Comparison of ENCODE assay signal across 9 mouse cellular contexts in the genomic region with DNA sequence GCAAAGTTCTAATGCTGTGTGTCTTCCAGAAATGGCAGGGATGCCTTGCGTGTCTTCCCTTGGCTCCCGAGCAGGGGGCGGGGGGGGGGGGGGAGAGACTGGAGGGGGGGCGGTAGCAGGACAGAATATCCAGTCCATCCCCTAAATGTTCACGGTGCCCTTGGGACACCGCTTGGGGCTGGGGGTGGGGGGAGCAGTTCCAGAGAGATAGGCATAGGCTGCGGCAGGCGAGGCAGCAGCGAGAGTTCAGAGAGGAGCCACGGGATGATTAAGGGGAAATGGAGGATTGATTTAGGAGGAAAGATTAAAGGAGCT. TPM values are rescaled to one million over a fixed set of nuclear protein-coding genes. Genes with fewer than 3 reads are reported as not detected.
A peak's percentile ranks its signal among the peaks of the same experiment; 100 is the strongest.
DNase-seq lines count a peak whose midpoint lies in the region; ATAC-seq and TF ChIP-seq lines count a peak whose summit lies in the region.
"Had no signal": no experiment of that assay in that cellular context is flagged by ENCODE, and none has a peak within 500 bp of the region (broad histone marks: within the 10 kb centered on the region; RNA-seq: fewer than 3 reads in every experiment).

No protein-coding gene starts in this region.

- peak overlapping the region; percentile 57 for H3K4me2 ChIP-seq in heart, postnatal 0 days (ENCODE audit: low read depth, low read length)
- peak overlapping the region; percentile 58; the same call in 1 of the 2 replicates for H3K4me2 ChIP-seq in hindbrain, embryonic 16.5 days (ENCODE audit: low read length)
- H3K4me2 ChIP-seq in midbrain, embryonic 15.5 days, result peak overlapping the region; percentile 52

- no peak for TF ChIP-seq CTCF in heart, postnatal 0 days (IDR thresholded peaks at IDR 0.05; ENCODE audit: low read depth)

- H3K9me3 ChIP-seq in heart, postnatal 0 days (replicated peaks; ENCODE audit: control insufficient read depth, low read length), result no peaks in the 10 kb centered on the region
- no peaks in the 10 kb centered on the region for H3K9me3 ChIP-seq in embryonic facial prominence, embryonic 10.5 days
- no peaks in the 10 kb centered on the region for H3K9me3 ChIP-seq in hindbrain, embryonic 16.5 days (ENCODE audit: control insufficient read depth, low read length)
- H3K9me3 ChIP-seq in midbrain, embryonic 15.5 days, result no peaks in the 10 kb centered on the region

- H3K27me3 ChIP-seq in heart, postnatal 0 days (ENCODE audit: control insufficient read depth, insufficient read depth, low read length), result peaks cover 42% of the 10 kb centered on the region
- H3K27me3 ChIP-seq in embryonic facial prominence, embryonic 10.5 days (replicated peaks; ENCODE audit: low read depth, poor library complexity, severe bottlenecking), result peaks cover 96% of the 10 kb centered on the region
- H3K27me3 ChIP-seq in hindbrain, embryonic 16.5 days (replicated peaks; ENCODE audit: control insufficient read depth, insufficient read depth, low read length), result peaks cover 8% of the 10 kb centered on the region
- H3K27me3 ChIP-seq in midbrain, embryonic 15.5 days (replicated peaks), result no peaks in the 10 kb centered on the region

- ATAC-seq in heart, postnatal 0 days (ENCODE audit: insufficient read depth, low read depth), result no peak
- ATAC-seq in hindbrain, embryonic 16.5 days, result no peak
- ATAC-seq in midbrain, embryonic 15.5 days (replicated peaks), result peak; percentile 5; the same call in 1 of the 2 replicates

- no peak overlapping the region for H3K27ac ChIP-seq in heart, postnatal 0 days (ENCODE audit: low read depth)
- H3K27ac ChIP-seq in embryonic facial prominence, embryonic 10.5 days (replicated peaks), result peak overlapping the region; percentile 86
- no peak overlapping the region for H3K27ac ChIP-seq in hindbrain, embryonic 16.5 days (ENCODE audit: low read depth, low read length)
- peak overlapping the region; percentile 76 for H3K27ac ChIP-seq in midbrain, embryonic 15.5 days

- TF ChIP-seq EP300 in heart, postnatal 0 days (IDR thresholded peaks at IDR 0.05; ENCODE audit: low read depth), result no peak

- WGBS in heart, postnatal 0 days, result 3% methylated on average over 9 of the region's 10 CpGs
- 2% methylated on average over 10 of the region's 10 CpGs for WGBS in embryonic facial prominence, embryonic 10.5 days
- WGBS in hindbrain, embryonic 16.5 days, result 3% methylated on average over 8 of the region's 10 CpGs
- WGBS in midbrain, embryonic 15.5 days, result 4% methylated on average over 8 of the region's 10 CpGs

- no peak overlapping the region for H3K4me3 ChIP-seq in heart, postnatal 0 days (ENCODE audit: low read depth, low read length)
- H3K4me3 ChIP-seq in embryonic facial prominence, embryonic 10.5 days, result peak overlapping the region; percentile 51
- no peak overlapping the region for H3K4me3 ChIP-seq in hindbrain, embryonic 16.5 days (ENCODE audit: low read length)
- H3K4me3 ChIP-seq in midbrain, embryonic 15.5 days, result 0 out of 2 replicates have a peak overlapping the region, but pooled peaks have one; percentile 24

- H3K4me1 ChIP-seq in heart, postnatal 0 days (ENCODE audit: control insufficient read depth, insufficient read depth), result peaks cover 6% of the 10 kb centered on the region
- peaks cover 66% of the 10 kb centered on the region for H3K4me1 ChIP-seq in embryonic facial prominence, embryonic 10.5 days
- H3K4me1 ChIP-seq in hindbrain, embryonic 16.5 days (ENCODE audit: control insufficient read depth, insufficient read depth, low read depth, low read length), result peaks cover 28% of the 10 kb centered on the region
- peaks cover 44% of the 10 kb centered on the region for H3K4me1 ChIP-seq in midbrain, embryonic 15.5 days

- H3K9ac ChIP-seq in heart, postnatal 0 days (replicated peaks; ENCODE audit: low read depth, low read length), result no peak overlapping the region
- H3K9ac ChIP-seq in hindbrain, embryonic 16.5 days (ENCODE audit: low read depth, low read length), result no peak overlapping the region
- 0 out of 2 replicates have a peak overlapping the region, but pooled peaks have one; percentile 32 for H3K9ac ChIP-seq in midbrain, embryonic 15.5 days

- no peaks in the 10 kb centered on the region for H3K36me3 ChIP-seq in heart, postnatal 0 days (replicated peaks; ENCODE audit: control insufficient read depth, insufficient read depth, low read length)
- no peaks in the 10 kb centered on the region for H3K36me3 ChIP-seq in embryonic facial prominence, embryonic 10.5 days (replicated peaks)
- no peaks in the 10 kb centered on the region for H3K36me3 ChIP-seq in hindbrain, embryonic 16.5 days (ENCODE audit: control insufficient read depth, insufficient read depth, low read length)
- H3K36me3 ChIP-seq in midbrain, embryonic 15.5 days (replicated peaks), result no peaks in the 10 kb centered on the region

- no peak for DNase-seq in heart, postnatal 0 days (ENCODE audit: low spot score)
- DNase-seq in heart, adult 18-20 months, result no peak
- DNase-seq in embryonic facial prominence, embryonic 10.5 days (ENCODE audit: low spot score), result peak; percentile 66
- DNase-seq in adrenal gland, postnatal 4 days (ENCODE audit: low spot score in 2 of 2), result no peak
- no peak for DNase-seq in left cerebral cortex, adult 8-10 months (ENCODE audit: low spot score in 2 of 2)
- DNase-seq in kidney, postnatal 14 days, result no peak
- DNase-seq: kidney, adult 8-10 months had no signal

RNA-seq across cellular contexts. Expression of a gene that starts 7.4 kb away (rescaled TPM):
- not detected in 2 replicates for total RNA-seq in heart, postnatal 0 days (2014; rRNA removed; ENCODE audit: low replicate concordance)
- 0.04 and 0.07 TPM in 2 replicates for polyA plus RNA-seq in heart, postnatal 0 days (2015; fragmentation: Nextera tagmentation; extraction: Ambion mirVana)
- not detected for total RNA-seq in heart, adult 18-20 months (2021)
- 2.1 and 2.4 TPM in 2 replicates for polyA plus RNA-seq in embryonic facial prominence, embryonic 10.5 days (2016; fragmentation: Nextera tagmentation; extraction: Ambion mirVana)
- 20.3 and 21.6 TPM in 2 replicates for polyA plus RNA-seq in hindbrain, embryonic 16.5 days (2015; fragmentation: Nextera tagmentation; extraction: Ambion mirVana)
- polyA plus RNA-seq in midbrain, embryonic 15.5 days (2015; fragmentation: Nextera tagmentation; extraction: Ambion mirVana), result 64.4 and 73.2 TPM in 2 replicates
- total RNA-seq in adrenal gland, postnatal 4 days (2021), result 10 to 100 TPM; 10.4 to 11.9 TPM
- 10 to 100 TPM; 21.5 to 26.7 (median 25.1) TPM for total RNA-seq in left cerebral cortex, adult 8-10 months (2022)

RNA-seq across cellular contexts. Expression of a gene that starts 21.4 kb away (rescaled TPM):
- total RNA-seq in heart, postnatal 0 days (2014; rRNA removed; ENCODE audit: low replicate concordance), result 47.7 and 53.3 TPM in 2 replicates
- 19.1 and 19.3 TPM in 2 replicates for polyA plus RNA-seq in heart, postnatal 0 days (2015; fragmentation: Nextera tagmentation; extraction: Ambion mirVana)
- 10 to 100 TPM; 22.0 to 22.4 TPM for total RNA-seq in heart, adult 18-20 months (2021)
- polyA plus RNA-seq in embryonic facial prominence, embryonic 10.5 days (2016; fragmentation: Nextera tagmentation; extraction: Ambion mirVana), result 25.3 and 27.0 TPM in 2 replicates
- polyA plus RNA-seq in hindbrain, embryonic 16.5 days (2015; fragmentation: Nextera tagmentation; extraction: Ambion mirVana), result 42.1 and 46.4 TPM in 2 replicates
- 42.3 and 45.8 TPM in 2 replicates for polyA plus RNA-seq in midbrain, embryonic 15.5 days (2015; fragmentation: Nextera tagmentation; extraction: Ambion mirVana)
- 10 to 100 TPM; 60.3 to 62.6 TPM for total RNA-seq in adrenal gland, postnatal 4 days (2021)
- total RNA-seq in left cerebral cortex, adult 8-10 months (2022), result 10 to 100 TPM; 76.6 to 84.3 (median 80.0) TPM

RNA-seq across cellular contexts. Expression of a gene that starts 21.7 kb away (rescaled TPM):
- not detected in 2 replicates for total RNA-seq in heart, postnatal 0 days (2014; rRNA removed; ENCODE audit: low replicate concordance)
- polyA plus RNA-seq in heart, postnatal 0 days (2015; fragmentation: Nextera tagmentation; extraction: Ambion mirVana), result 0.61 and 0.81 TPM in 2 replicates
- total RNA-seq in heart, adult 18-20 months (2021), result under 1 TPM; 0.30 to 0.46 TPM
- 3.3 and 3.5 TPM in 2 replicates for polyA plus RNA-seq in embryonic facial prominence, embryonic 10.5 days (2016; fragmentation: Nextera tagmentation; extraction: Ambion mirVana)
- 50.5 and 52.5 TPM in 2 replicates for polyA plus RNA-seq in hindbrain, embryonic 16.5 days (2015; fragmentation: Nextera tagmentation; extraction: Ambion mirVana)
- polyA plus RNA-seq in midbrain, embryonic 15.5 days (2015; fragmentation: Nextera tagmentation; extraction: Ambion mirVana), result 59.2 and 60.0 TPM in 2 replicates
- 1 to 10 TPM; 4.0 to 5.0 TPM for total RNA-seq in adrenal gland, postnatal 4 days (2021)
- total RNA-seq in left cerebral cortex, adult 8-10 months (2022), result 10 to 100 TPM; 62.4 to 70.5 (median 64.8) TPM

RNA-seq across cellular contexts. Expression of a gene that starts 21.9 kb away (rescaled TPM):
- total RNA-seq in heart, postnatal 0 days (2014; rRNA removed; ENCODE audit: low replicate concordance), result 74.7 and 85.2 TPM in 2 replicates
- polyA plus RNA-seq in heart, postnatal 0 days (2015; fragmentation: Nextera tagmentation; extraction: Ambion mirVana), result 47.4 and 55.9 TPM in 2 replicates
- total RNA-seq in heart, adult 18-20 months (2021), result 10 to 100 TPM; 34.5 to 38.2 TPM
- polyA plus RNA-seq in embryonic facial prominence, embryonic 10.5 days (2016; fragmentation: Nextera tagmentation; extraction: Ambion mirVana), result 57.1 and 61.3 TPM in 2 replicates
- polyA plus RNA-seq in hindbrain, embryonic 16.5 days (2015; fragmentation: Nextera tagmentation; extraction: Ambion mirVana), result 77.8 and 78.4 TPM in 2 replicates
- polyA plus RNA-seq in midbrain, embryonic 15.5 days (2015; fragmentation: Nextera tagmentation; extraction: Ambion mirVana), result 86.1 and 98.7 TPM in 2 replicates
- 10 to 100 TPM; 71.3 to 82.4 TPM for total RNA-seq in adrenal gland, postnatal 4 days (2021)
- 10 to 100 TPM; 48.0 to 64.9 (median 62.3) TPM for total RNA-seq in left cerebral cortex, adult 8-10 months (2022)

RNA-seq across cellular contexts. Expression of a gene that starts 48.6 kb away (rescaled TPM):
- 293 and 367 TPM in 2 replicates for total RNA-seq in heart, postnatal 0 days (2014; rRNA removed; ENCODE audit: low replicate concordance)
- polyA plus RNA-seq in heart, postnatal 0 days (2015; fragmentation: Nextera tagmentation; extraction: Ambion mirVana), result 45.8 and 46.8 TPM in 2 replicates
- total RNA-seq in heart, adult 18-20 months (2021), result 100 to 1,000 TPM; 107 to 108 TPM
- polyA plus RNA-seq in embryonic facial prominence, embryonic 10.5 days (2016; fragmentation: Nextera tagmentation; extraction: Ambion mirVana), result 57.9 and 63.0 TPM in 2 replicates
- polyA plus RNA-seq in hindbrain, embryonic 16.5 days (2015; fragmentation: Nextera tagmentation; extraction: Ambion mirVana), result 25.4 and 26.1 TPM in 2 replicates
- 29.3 and 31.9 TPM in 2 replicates for polyA plus RNA-seq in midbrain, embryonic 15.5 days (2015; fragmentation: Nextera tagmentation; extraction: Ambion mirVana)
- 100 to 1,000 TPM; 241 to 242 TPM for total RNA-seq in adrenal gland, postnatal 4 days (2021)
- 10 to 100 TPM; 25.9 to 30.7 (median 28.7) TPM for total RNA-seq in left cerebral cortex, adult 8-10 months (2022)

Comparison
In these comparisons a context has a peak if more than half of its experiments do, and no peak if none do; other contexts are left out.
1. H3K27ac ChIP-seq: peak in embryonic facial prominence, embryonic 10.5 days (single experiment) and midbrain, embryonic 15.5 days (single experiment); none in heart, postnatal 0 days (single experiment) and hindbrain, embryonic 16.5 days (single experiment).
2. H3K4me3 ChIP-seq: peak in embryonic facial prominence, embryonic 10.5 days (single experiment) and midbrain, embryonic 15.5 days (single experiment); none in heart, postnatal 0 days (single experiment) and hindbrain, embryonic 16.5 days (single experiment).
3. RNA of a gene that starts 7.4 kb away (total RNA-seq): 21.5 to 26.7 TPM in left cerebral cortex, adult 8-10 months and 10.4 to 11.9 TPM in adrenal gland, postnatal 4 days; not detected in heart, adult 18-20 months and not detected in heart, postnatal 0 days; every median in the first group is over 10 times any median in the second.
4. RNA of a gene that starts 21.7 kb away (total RNA-seq): 62.4 to 70.5 TPM in left cerebral cortex, adult 8-10 months; 4.0 to 5.0 TPM in adrenal gland, postnatal 4 days, 0.30 to 0.46 TPM in heart, adult 18-20 months and not detected in heart, postnatal 0 days; every median in the first group is over 10 times any median in the second.
5. Peak in every context shown above with its lines, with median percentiles within 50 percentile points of each other: H3K4me2 ChIP-seq.